Mouse (Mus musculus) CH12.LX (cell line): ENCODE data around the gene Chid1. TPM values are rescaled to one million over a fixed set of nuclear protein-coding genes. Genes with fewer than 3 reads are reported as not detected.

Source experiments
- DNase-seq: peaks from one replicate; pipeline ENCODE4 v3.0.0-alpha.2; 2013; ENCODE audit errors: extremely low read depth
- H3K27ac ChIP-seq: 2 replicates; pipeline ENCODE4 v1.5.1; 2012; ENCODE audit warnings: low read depth, mild to moderate bottlenecking, control low read depth, moderate library complexity; ENCODE audit not compliant: insufficient read depth
- H3K27me3 ChIP-seq: replicated peaks from 2 replicates; pipeline ENCODE3; 2012; ENCODE audit warnings: inconsistent platforms
- H3K36me3 ChIP-seq, 2 experiments: replicated peaks in 1 of 2; 2 replicates each; pipeline versions ENCODE3 to v1.6.1; 2012; ENCODE audit warnings: inconsistent platforms in 1 of 2, low read length in 1 of 2, mild to moderate bottlenecking in 1 of 2, mixed read lengths in 1 of 2, moderate library complexity in 1 of 2; ENCODE audit not compliant: control insufficient read depth in 1 of 2, insufficient read depth in 1 of 2
- H3K4me1 ChIP-seq, 2 experiments: 2 replicates each; pipeline ENCODE4 v1.6.1; 2012; ENCODE audit warnings: inconsistent platforms in 1 of 2, moderate library complexity in 1 of 2; ENCODE audit not compliant: insufficient read depth in 2 of 2, control insufficient read depth in 1 of 2
- H3K4me2 ChIP-seq: 2 replicates; pipeline ENCODE4 v1.6.1; 2012; ENCODE audit warnings: low read depth, mild to moderate bottlenecking, control low read depth; ENCODE audit not compliant: poor library complexity, insufficient read depth, severe bottlenecking
- H3K4me3 ChIP-seq, 3 experiments: fragments of 150-350 bp in 1 of 3; sonication (generic) in 1 of 3; replicated peaks in 1 of 3; 2 replicates each; pipeline versions ENCODE3 to v1.5.1; 2011 to 2012; ENCODE audit warnings: low read depth in 2 of 3, low read length in 2 of 3, mild to moderate bottlenecking in 2 of 3, moderate library complexity in 2 of 3, control low read depth in 1 of 3, improper control_type of control experiment in 1 of 3, inconsistent platforms in 1 of 3, mixed read lengths in 1 of 3; ENCODE audit not compliant: poor library complexity in 1 of 3
- H3K79me2 ChIP-seq: replicated peaks from 2 replicates; pipeline ENCODE4 v1.6.1; 2012; ENCODE audit warnings: mild to moderate bottlenecking, moderate library complexity; ENCODE audit not compliant: control insufficient read depth, poor library complexity, insufficient read depth, severe bottlenecking; ENCODE audit errors: extremely low read depth
- H3K9ac ChIP-seq: 2 replicates; pipeline ENCODE4 v1.6.1; 2012; ENCODE audit warnings: low read depth, mild to moderate bottlenecking, control low read depth, moderate library complexity; ENCODE audit not compliant: insufficient read depth
- H3K9me3 ChIP-seq: replicated peaks from 2 replicates; pipeline ENCODE3; 2012; ENCODE audit warnings: low read length, inconsistent platforms, mixed read lengths
- CHD1 ChIP-seq: IDR thresholded peaks from 2 replicates; pipeline ENCODE4 v1.6.1; 2012; ENCODE audit warnings: low read depth, low read length, improper control_type of control experiment, inconsistent platforms
- CTCF ChIP-seq, 2 experiments: IDR thresholded peaks in 1 of 2; conservative IDR thresholded peaks in 1 of 2; 2 replicates each; pipeline ENCODE4 v1.5.1; 2011 to 2012; ENCODE audit warnings: low read depth in 2 of 2, low read length in 2 of 2, improper control_type of control experiment in 1 of 2, inconsistent platforms in 1 of 2, mild to moderate bottlenecking in 1 of 2, moderate library complexity in 1 of 2
- E2F4 ChIP-seq: IDR thresholded peaks from 2 replicates; pipeline ENCODE4 v1.6.1; 2011; ENCODE audit warnings: low read depth, low read length, improper control_type of control experiment; ENCODE audit not compliant: insufficient replicate concordance
- ETS1 ChIP-seq: conservative IDR thresholded peaks from 2 replicates; pipeline ENCODE4 v1.6.1; 2012; ENCODE audit warnings: low read depth, mild to moderate bottlenecking, inconsistent platforms, low read length, improper control_type of control experiment, moderate library complexity
- JUN ChIP-seq: IDR thresholded peaks from 2 replicates; pipeline ENCODE4 v1.6.1; 2011; ENCODE audit warnings: low read depth, mild to moderate bottlenecking, low read length, improper control_type of control experiment, moderate library complexity; ENCODE audit not compliant: insufficient read depth
- JUND ChIP-seq: conservative IDR thresholded peaks from 2 replicates; pipeline ENCODE4 v1.6.1; 2011; ENCODE audit warnings: low read depth, low read length, improper control_type of control experiment
- MAZ ChIP-seq: IDR thresholded peaks from 2 replicates; pipeline ENCODE4 v1.6.1; 2012; ENCODE audit warnings: low read depth, mild to moderate bottlenecking, inconsistent platforms, low read length, improper control_type of control experiment, moderate library complexity
- MYC ChIP-seq: IDR thresholded peaks from 2 replicates; pipeline ENCODE4 v1.6.1; 2011; ENCODE audit warnings: low read depth, mild to moderate bottlenecking, improper control_type of control experiment, low read length
- PAX5 ChIP-seq: IDR thresholded peaks from 2 replicates; pipeline ENCODE4 v1.6.1; 2012; ENCODE audit warnings: low read length, inconsistent platforms, mixed read lengths
- RAD21 ChIP-seq: IDR thresholded peaks from 2 replicates; pipeline ENCODE4 v1.6.1; 2011; ENCODE audit warnings: low read depth, mild to moderate bottlenecking, low read length, improper control_type of control experiment, moderate library complexity
- SIN3A ChIP-seq: IDR thresholded peaks from 2 replicates; pipeline ENCODE4 v1.6.1; 2012; ENCODE audit warnings: low read length, improper control_type of control experiment, inconsistent platforms
- TBP ChIP-seq: conservative IDR thresholded peaks from 2 replicates; pipeline ENCODE4 v1.6.1; 2011; ENCODE audit warnings: low read depth, low read length, improper control_type of control experiment
- USF1 ChIP-seq: IDR thresholded peaks from 2 replicates; pipeline ENCODE4 v1.6.1; 2014; ENCODE audit warnings: low read depth, mild to moderate bottlenecking, inconsistent platforms, low read length, improper control_type of control experiment
- USF2 ChIP-seq: conservative IDR thresholded peaks from 2 replicates; pipeline ENCODE4 v1.6.1; 2011; ENCODE audit warnings: low read depth, low read length, improper control_type of control experiment
- ZNF384 ChIP-seq: IDR thresholded peaks from 2 replicates; pipeline ENCODE4 v1.6.1; 2012; ENCODE audit warnings: low read depth, low read length, improper control_type of control experiment, inconsistent platforms
- dilution Hi-C: fragments of 300-500 bp; cut with MboI; formaldehyde crosslinking; loops from 2 replicates; pipeline ENCODE4 v1.14.3; 2020; ENCODE audit warnings: low sequenced_read_pairs; ENCODE audit not compliant: extremely low pct_unique_long_range_greater_than_20kb, extremely low pct_ligation_motif_present
- in situ Hi-C: fragments of 300-500 bp; cut with MboI; formaldehyde crosslinking; loops from 3 replicates; pipeline ENCODE4 v1.14.3; 2019; ENCODE audit warnings: low sequenced_read_pairs, low pct_ligation_motif_present, low pct_unique_long_range_greater_than_20kb, mixed read lengths
- polyA plus RNA-seq: library from polyadenylated mRNA; unstranded; fragments of >175 nt; gene quantifications from 2 replicates; pipeline ENCODE4 v1.2.1, GENCODE M21; 2012; ENCODE audit warnings: low read depth; ENCODE audit not compliant: insufficient read length
- total RNA-seq, 2 experiments: library from RNA; depleted of rRNA; stranded (reverse); fragments of 300-350 nt in 1 of 2; fragments of >200 nt in 1 of 2; gene quantifications; 2 replicates each; pipeline ENCODE4 v1.2.3; 2012 to 2014

Gene Chid1
- total and polyA plus RNA-seq, 3 experiments = 27.0 to 50.5 (median 42.3) TPM

- Histone ChIP-seq H3K27ac (no peak overlapping the region), H3K4me3 (no peak overlapping the region), H3K79me2 (0 out of 2 replicates have a peak, but pooled peaks cover 2% of the 10 kb centered on the region), H3K9ac (no peak overlapping the region), H3K4me1 (peaks cover 3 to 25% of the 10 kb centered on the region in 2 experiments; a peak in 3 of 4 replicates), H3K4me2 (no peak overlapping the region), H3K9me3 (no peaks in the 10 kb centered on the region), H3K36me3 (peaks cover 14 to 46% of the 10 kb centered on the region in 2 experiments), H3K27me3 (no peaks in the 10 kb centered on the region)
- no peak for DNase-seq
- in situ Hi-C loops = no loop called here
- dilution Hi-C loops = no loop called here
- TF ChIP-seq PAX5 (no peak), JUN (no peak), RAD21 (no peak), SIN3A (no peak), E2F4 (no peak), ETS1 (no peak), USF1 (no peak), MAZ (no peak), USF2 (no peak), ZNF384 (no peak), TBP (no peak), CHD1 (no peak), MYC (no peak)
Measured at GRCm38 (mm10) chr7:141585288-141585687, 45.6 kb upstream of the Chid1 start.

GRCm38 (mm10) chr7:141584048-141584841 lies 44.6 kb upstream of the Chid1 start:
- TF ChIP-seq JUND (no peak), SIN3A (no peak), MYC (no peak), CHD1 (no peak), CTCF (conservative IDR thresholded peaks at IDR 0.05 in 1 of 2, IDR thresholded peaks at IDR 0.05 in 1 of 2; ENCODE audit: low read depth in 2 of 2, low read length in 2 of 2) (peak in 1 of 2 experiments; percentile 31; a peak in 2 of 4 replicates)
- no peak for DNase-seq
- dilution Hi-C loops (no loop called here), in situ Hi-C loops (no loop called here)
- Histone ChIP-seq H3K27ac (no peak overlapping the region), H3K9ac (no peak overlapping the region), H3K4me3 (no peak overlapping the region), H3K4me1 (peaks cover 8 to 33% of the 10 kb centered on the region in 2 experiments), H3K27me3 (no peaks in the 10 kb centered on the region), H3K36me3 (peaks cover 12 to 42% of the 10 kb centered on the region in 2 experiments), H3K9me3 (no peaks in the 10 kb centered on the region), H3K79me2 (peaks cover 4% of the 10 kb centered on the region; the same call in 1 of the 2 replicates), H3K4me2 (no peak overlapping the region)
